ENCODE assay signal across 8 mouse cellular contexts in the genomic region with DNA sequence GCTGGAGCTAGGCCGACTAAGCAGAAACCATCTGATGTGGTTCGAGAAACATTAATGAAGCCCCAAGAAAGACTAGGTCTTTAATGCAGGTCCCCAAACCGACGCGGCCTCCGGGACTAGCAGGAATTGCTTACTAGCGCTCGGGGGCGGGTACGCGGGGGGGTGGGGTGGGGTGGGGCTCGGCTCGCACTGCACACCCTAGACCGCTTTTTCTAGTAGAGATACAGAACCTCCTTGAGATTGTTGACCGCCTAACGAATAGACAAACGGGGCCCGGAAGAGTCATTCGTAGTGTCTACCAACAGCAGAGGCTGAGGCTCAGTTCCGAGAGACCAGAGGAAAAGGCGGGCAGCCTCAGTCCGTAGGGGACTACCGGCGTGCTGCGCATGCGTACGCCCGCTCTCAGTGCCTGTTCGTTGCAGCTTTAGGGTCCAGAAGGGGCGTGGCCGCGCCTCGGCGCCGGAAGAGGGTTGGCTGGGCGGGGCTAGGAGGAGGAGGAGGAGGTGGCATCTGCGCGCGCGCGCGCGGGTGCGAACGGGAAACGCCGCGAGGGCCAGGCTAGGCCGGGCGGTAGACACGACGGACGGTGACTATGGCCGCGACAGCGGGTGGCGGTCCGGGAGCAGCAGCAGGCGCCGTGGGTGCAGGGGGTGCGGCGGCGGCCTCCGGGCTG. TPM values are rescaled to one million over a fixed set of nuclear protein-coding genes. Genes with fewer than 3 reads are reported as not detected.
A peak's percentile ranks its signal among the peaks of the same experiment; 100 is the strongest.
DNase-seq lines count a peak whose midpoint lies in the region; ATAC-seq and TF ChIP-seq lines count a peak whose summit lies in the region.

No protein-coding gene starts in this region.

- TF ChIP-seq RAD21 in MEL (IDR thresholded peaks at IDR 0.05; ENCODE audit: low read depth, low read length) = no peak

- peak; percentile 78 to 90 for TF ChIP-seq POLR2A in MEL (IDR thresholded peaks at IDR 0.05; ENCODE audit: control insufficient read depth in 1 of 2, insufficient read depth in 1 of 2, low read depth in 1 of 2, low read length in 2 of 2, poor library complexity in 1 of 2)
- peak; percentile 96 for TF ChIP-seq POLR2A in cerebellum, adult 2 months (IDR thresholded peaks at IDR 0.05; ENCODE audit: borderline replicate concordance, insufficient read depth, low read length)

- peak overlapping the region; percentile 96 for H3K27ac ChIP-seq in MEL (ENCODE audit: control insufficient read depth, low read depth, low read length)
- H3K27ac ChIP-seq in cerebellum, adult 2 months (ENCODE audit: insufficient read depth, low read length) = peak overlapping the region; percentile 49
- peak overlapping the region; percentile 92 for H3K27ac ChIP-seq in forebrain, postnatal 0 days (ENCODE audit: low read depth, low read length)
- H3K27ac ChIP-seq in lung, embryonic 15.5 days = peak overlapping the region; percentile 95

- peak overlapping the region; percentile 80 to 83 for H3K4me3 ChIP-seq in MEL (ENCODE audit: control insufficient read depth in 1 of 2, insufficient read depth in 1 of 2, low read depth in 2 of 2, low read length in 2 of 2)
- peak overlapping the region; percentile 78 for H3K4me3 ChIP-seq in cerebellum, adult 2 months (replicated peaks; ENCODE audit: insufficient read depth, low read depth, low read length)
- H3K4me3 ChIP-seq in forebrain, postnatal 0 days (ENCODE audit: low read depth, low read length) = peak overlapping the region; percentile 96
- peak overlapping the region; percentile 99 for H3K4me3 ChIP-seq in lung, embryonic 15.5 days

- H3K4me1 ChIP-seq in MEL (ENCODE audit: control insufficient read depth in 1 of 2, insufficient read depth in 2 of 2, low read length in 2 of 2) = peaks cover 3 to 15% of the 10 kb centered on the region in 2 experiments; a peak in 3 of 4 replicates
- H3K4me1 ChIP-seq in cerebellum, adult 2 months (ENCODE audit: control insufficient read depth, insufficient read depth, low read length) = no peaks in the 10 kb centered on the region; the same call in 1 of the 2 replicates
- peaks cover 4% of the 10 kb centered on the region; the same call in 1 of the 2 replicates for H3K4me1 ChIP-seq in forebrain, postnatal 0 days (ENCODE audit: insufficient read depth)
- peaks cover 28% of the 10 kb centered on the region for H3K4me1 ChIP-seq in lung, embryonic 15.5 days

- no peak for TF ChIP-seq CTCF in MEL (IDR thresholded peaks at IDR 0.05 in 2 of 3, conservative IDR thresholded peaks at IDR 0.05 in 1 of 3; ENCODE audit: control insufficient read depth in 1 of 3, insufficient read depth in 1 of 3, low read depth in 2 of 3, low read length in 3 of 3, poor library complexity in 1 of 3, severe bottlenecking in 1 of 3)
- no peak for TF ChIP-seq CTCF in cerebellum, adult 2 months (IDR thresholded peaks at IDR 0.05; ENCODE audit: borderline replicate concordance, insufficient read depth, low read depth, low read length)
- no peak for TF ChIP-seq CTCF in forebrain, postnatal 0 days (IDR thresholded peaks at IDR 0.05; ENCODE audit: low read depth)

- DNase-seq in MEL (ENCODE audit: low read depth, low spot score) = peak; percentile 99
- DNase-seq in cerebellum, adult 2 months = peak; percentile 99
- peak; percentile 99 for DNase-seq in forebrain, postnatal 0 days
- DNase-seq in heart, postnatal 4 days = peak; percentile 100
- DNase-seq in layer of hippocampus, adult 8-10 months (ENCODE audit: low spot score in 2 of 2) = peak; percentile 98 to 99
- DNase-seq in ovary, adult 18-20 months (ENCODE audit: low spot score) = peak; percentile 98
- DNase-seq in thymus, postnatal 0 days (ENCODE audit: low spot score) = peak; percentile 99

- H3K27me3 ChIP-seq in MEL (ENCODE audit: control insufficient read depth in 1 of 2, insufficient read depth in 2 of 2, low read length in 2 of 2) = no peaks in the 10 kb centered on the region
- H3K27me3 ChIP-seq in cerebellum, adult 2 months (ENCODE audit: control insufficient read depth, insufficient read depth, low read length) = no peaks in the 10 kb centered on the region
- H3K27me3 ChIP-seq in forebrain, postnatal 0 days (ENCODE audit: insufficient read depth, low read length) = no peaks in the 10 kb centered on the region
- H3K27me3 ChIP-seq in lung, embryonic 15.5 days = no peaks in the 10 kb centered on the region

- peak overlapping the region; percentile 61 for H3K4me2 ChIP-seq in forebrain, postnatal 0 days (ENCODE audit: low read depth)
- H3K4me2 ChIP-seq in lung, embryonic 15.5 days = peak overlapping the region; percentile 70

- H3K36me3 ChIP-seq in MEL (ENCODE audit: control insufficient read depth in 1 of 2, insufficient read depth in 2 of 2, low read length in 2 of 2) = peaks cover 3 to 25% of the 10 kb centered on the region in 2 experiments; a peak in 3 of 4 replicates
- H3K36me3 ChIP-seq in forebrain, postnatal 0 days (ENCODE audit: insufficient read depth) = peaks cover 9% of the 10 kb centered on the region; the same call in 1 of the 2 replicates
- H3K36me3 ChIP-seq in lung, embryonic 15.5 days = peaks cover 20% of the 10 kb centered on the region

- peak; percentile 99 for ATAC-seq in forebrain, postnatal 0 days
- ATAC-seq in lung, embryonic 15.5 days (ENCODE audit: borderline replicate concordance, extremely low read depth, low FRiP score, low TSS enrichment) = peak; percentile 97

- H3K9ac ChIP-seq in MEL (ENCODE audit: control insufficient read depth, low read depth, low read length, poor library complexity, severe bottlenecking) = peak overlapping the region; percentile 91
- H3K9ac ChIP-seq in forebrain, postnatal 0 days = peak overlapping the region; percentile 93
- H3K9ac ChIP-seq in lung, embryonic 15.5 days = peak overlapping the region; percentile 99

- H3K79me2 ChIP-seq in MEL (ENCODE audit: control insufficient read depth, insufficient read depth, low read length, poor library complexity) = peaks cover 42% of the 10 kb centered on the region

- no peaks in the 10 kb centered on the region for H3K9me3 ChIP-seq in MEL (replicated peaks; ENCODE audit: insufficient read depth, low read length)
- H3K9me3 ChIP-seq in forebrain, postnatal 0 days (ENCODE audit: low read length) = no peaks in the 10 kb centered on the region
- H3K9me3 ChIP-seq in lung, embryonic 15.5 days = no peaks in the 10 kb centered on the region

- no peak for TF ChIP-seq EP300 in MEL (IDR thresholded peaks at IDR 0.05; ENCODE audit: low read depth in 1 of 2, low read length in 2 of 2)

- WGBS in cerebellum, adult 2 months = under 1% methylated on average over 64 of the region's 64 CpGs
- under 1% methylated on average over 62 of the region's 64 CpGs for WGBS in forebrain, postnatal 0 days
- WGBS in lung, embryonic 15.5 days = under 1% methylated on average over 62 of the region's 64 CpGs

TF ChIP-seq in MEL, 35 proteins besides CTCF, POLR2A, EP300 and RAD21 (continues in another document):
- TF ChIP-seq NRF1 (IDR thresholded peaks at IDR 0.05; ENCODE audit: insufficient read depth, low read depth, low read length, poor library complexity, severe bottlenecking) = peak; percentile 99
- TF ChIP-seq MEF2A (IDR thresholded peaks at IDR 0.05; ENCODE audit: extremely low read depth, insufficient replicate concordance, low read depth, low read length, poor library complexity, severe bottlenecking) = no peak
- no peak for TF ChIP-seq GATA1 (IDR thresholded peaks at IDR 0.05; ENCODE audit: low read depth, low read length)
- peak; percentile 23 for TF ChIP-seq SIN3A (IDR thresholded peaks at IDR 0.05; ENCODE audit: low read length)
- peak; percentile 86 for TF ChIP-seq NELFE (IDR thresholded peaks at IDR 0.05; ENCODE audit: low read depth, low read length)
- TF ChIP-seq USF2 (IDR thresholded peaks at IDR 0.05; ENCODE audit: borderline replicate concordance in 1 of 2, insufficient read depth in 1 of 2, low read depth in 1 of 2, low read length in 2 of 2) = no peak
- TF ChIP-seq MAX (IDR thresholded peaks at IDR 0.05; ENCODE audit: low read length) = peak; percentile 91; the same call in 1 of the 2 replicates
- TF ChIP-seq ZNF384 (IDR thresholded peaks at IDR 0.05; ENCODE audit: low read depth, low read length) = 0 out of 2 replicates have a peak, but pooled peaks have one; percentile 1
- TF ChIP-seq ZMIZ1 (IDR thresholded peaks at IDR 0.05; ENCODE audit: low read depth, low read length) = peak; percentile 90; the same call in 1 of the 2 replicates
- TF ChIP-seq CHD2 (IDR thresholded peaks at IDR 0.05; ENCODE audit: low read length) = no peak
- TF ChIP-seq JUND (IDR thresholded peaks at IDR 0.05; ENCODE audit: low read depth, low read length) = no peak
- no peak; the same call in 1 of the 2 replicates for TF ChIP-seq KAT2A (conservative IDR thresholded peaks at IDR 0.05; ENCODE audit: low read depth, low read length)
- TF ChIP-seq TBP (IDR thresholded peaks at IDR 0.05; ENCODE audit: low read depth, low read length) = peak; percentile 54; the same call in 1 of the 2 replicates
- no peak for TF ChIP-seq USF1 (IDR thresholded peaks at IDR 0.05; ENCODE audit: low read depth, low read length)

RNA-seq across cellular contexts. Expression of gene Dhx30, which starts 14.0 kb away (rescaled TPM):
- 113 and 126 TPM in 2 replicates for total RNA-seq in MEL (2012; rRNA removed)
- 100 to 1,000 TPM in 1 of 2 experiments, not detected in 1; 113 TPM for polyA plus RNA-seq in MEL (2012; ENCODE audit: insufficient read depth in 1 of 2, insufficient read length in 2 of 2, low read depth in 1 of 2, low replicate concordance in 2 of 2, missing spikeins in 1 of 2)
- 154 and 155 TPM in 2 replicates for polyA plus RNA-seq in cerebellum, adult 2 months (2012; rRNA removed)
- 132 and 156 TPM in 2 replicates for total RNA-seq in forebrain, postnatal 0 days (2014; rRNA removed)
- 98.6 and 117 TPM in 2 replicates for polyA plus RNA-seq in forebrain, postnatal 0 days (2015; fragmentation: Nextera tagmentation; extraction: Ambion mirVana)
- total RNA-seq in heart, postnatal 4 days (2021) = 10 to 100 TPM; 78.0 to 81.8 TPM
- 100 to 1,000 TPM; 156 to 177 (median 173) TPM for total RNA-seq in layer of hippocampus, adult 8-10 months (2022)
- polyA plus RNA-seq in lung, embryonic 15.5 days (2015; fragmentation: Nextera tagmentation; extraction: Ambion mirVana) = 115 and 120 TPM in 2 replicates
- 101 and 104 TPM in 2 replicates for polyA plus RNA-seq in thymus, postnatal 0 days (2015; fragmentation: Nextera tagmentation; extraction: Ambion mirVana)

RNA-seq across cellular contexts. Expression of gene Smarcc1, which starts 14.2 kb away (rescaled TPM):
- 35.5 and 41.4 TPM in 2 replicates for total RNA-seq in MEL (2012; rRNA removed)
- polyA plus RNA-seq in MEL (2012; ENCODE audit: insufficient read depth in 1 of 2, insufficient read length in 2 of 2, low read depth in 1 of 2, low replicate concordance in 2 of 2, missing spikeins in 1 of 2) = 100 to 1,000 TPM in 1 of 2 experiments, 10 to 100 TPM in 1; 79.0 to 488 TPM
- polyA plus RNA-seq in cerebellum, adult 2 months (2012; rRNA removed) = 21.7 and 23.1 TPM in 2 replicates
- total RNA-seq in forebrain, postnatal 0 days (2014; rRNA removed) = 36.8 and 43.0 TPM in 2 replicates
- polyA plus RNA-seq in forebrain, postnatal 0 days (2015; fragmentation: Nextera tagmentation; extraction: Ambion mirVana) = 52.0 and 77.1 TPM in 2 replicates
- total RNA-seq in heart, postnatal 4 days (2021) = 10 to 100 TPM; 64.3 to 66.5 TPM
- total RNA-seq in layer of hippocampus, adult 8-10 months (2022) = 10 to 100 TPM; 50.9 to 70.5 (median 62.2) TPM
- polyA plus RNA-seq in lung, embryonic 15.5 days (2015; fragmentation: Nextera tagmentation; extraction: Ambion mirVana) = 122 TPM in 2 replicates
- 89.4 and 99.1 TPM in 2 replicates for polyA plus RNA-seq in thymus, postnatal 0 days (2015; fragmentation: Nextera tagmentation; extraction: Ambion mirVana)

Comparison
In these comparisons a context has a peak if more than half of its experiments do, and no peak if none do; other contexts are left out.
1. Peak in every context shown above with its lines: DNase-seq, ATAC-seq, H3K4me3 ChIP-seq and H3K27ac ChIP-seq.